Mouse (Mus musculus) layer of hippocampus, adult 2 months (tissue): ENCODE results near the gene Tmem81. TPM values are rescaled to one million over a fixed set of nuclear protein-coding genes. Genes with fewer than 3 reads are reported as not detected.

Source experiments
- DNase-seq, 2 experiments: peaks; one replicate each; pipeline ENCODE4 v3.0.0; 2022; ENCODE audit warnings: low spot score in 2 of 2
- H3K27ac ChIP-seq: fragments of 200-600 bp; 2 replicates; pipeline ENCODE4 v1.8.1; 2022
- H3K4me3 ChIP-seq: fragments of 200-600 bp; 2 replicates; pipeline ENCODE4 v1.8.1; 2022; ENCODE audit warnings: mild to moderate bottlenecking
- CTCF ChIP-seq: fragments of 200-600 bp; conservative IDR thresholded peaks from 2 replicates; pipeline ENCODE4 v1.8.1; 2022; ENCODE audit warnings: antibody characterized with exemption, mild to moderate bottlenecking, moderate library complexity
- total RNA-seq, 2 experiments: library from RNA; stranded (reverse); gene quantifications; 2 replicates each; pipeline ENCODE4 v1.2.3; 2021

Gene Tmem81
- total RNA-seq, 2 experiments from 2014 or later = 6.3 to 6.4 TPM

- TF ChIP-seq CTCF = no peak
- DNase-seq = no peak
- peak overlapping the region; percentile 92; the same call in 1 of the 2 replicates for H3K27ac ChIP-seq
- H3K4me3 ChIP-seq = no peak overlapping the region
Measured at GRCm38 (mm10) chr1:132543789-132544188, 37.8 kb downstream of the Tmem81 start.

- Histone ChIP-seq H3K27ac (no peak overlapping the region), H3K4me3 (no peak overlapping the region)
- DNase-seq = no peak
- no peak for TF ChIP-seq CTCF
Measured at GRCm38 (mm10) chr1:132557901-132558631, 52.0 kb downstream of the Tmem81 start.

Other genes with a start within 250 kb of the Tmem81 start
- 1 to 10 TPM; 4.0 to 4.3 TPM for gene Klhdc8a, start 207.6 kb upstream of the Tmem81 start, total RNA-seq
- gene Nuak2, start 190.1 kb upstream of the Tmem81 start, total RNA-seq = 1 to 10 TPM in 1 of 2 experiments, under 1 TPM in 1; 0.76 to 1.7 TPM
- gene Tmcc2, start 114.9 kb upstream of the Tmem81 start, total RNA-seq = 100 to 1,000 TPM; 242 to 256 TPM
- gene Dstyk, start 88.7 kb upstream of the Tmem81 start, total RNA-seq = 10 to 100 TPM; 49.0 to 50.2 TPM
- gene Rbbp5, start 28.9 kb upstream of the Tmem81 start, total RNA-seq = 10 to 100 TPM; 64.0 to 71.1 TPM
- gene Cntn2, start 37.0 kb downstream of the Tmem81 start, total RNA-seq = 10 to 100 TPM; 71.8 to 73.9 TPM
- gene Nfasc, start 235.6 kb downstream of the Tmem81 start, total RNA-seq = 100 to 1,000 TPM; 150 to 169 TPM